Mouse (Mus musculus) adipocyte (in vitro differentiated cells): ENCODE data around the gene Slamf7.
"Not testable (repeated sequence)": the region's sequence is repeated elsewhere in the genome, so short reads cannot be mapped to it uniquely, and the experiment has no call there.

Experiments used
- DNase-seq: peaks from one replicate; pipeline ENCODE4 v3.0.0-alpha.2; 2016; ENCODE audit warnings: low spot score

Gene Slamf7

DNA sequence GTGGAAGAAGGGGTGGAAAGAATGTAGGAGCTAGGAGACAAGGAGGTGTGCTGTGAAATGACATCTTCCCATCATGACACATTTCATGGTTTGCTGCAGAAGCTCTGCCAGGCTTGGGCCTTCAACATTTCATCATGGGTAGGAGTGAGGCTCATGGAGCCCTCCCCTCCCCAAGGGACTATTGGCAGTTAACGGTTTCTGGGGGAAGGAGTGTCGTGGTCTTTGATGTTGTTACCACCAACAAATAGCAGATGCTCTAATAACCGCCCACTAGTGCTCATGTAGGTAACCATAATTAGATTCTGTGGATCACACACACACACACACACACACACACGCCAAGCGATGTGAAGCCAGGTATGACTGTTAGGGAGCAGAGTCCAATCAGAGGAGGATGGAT is at the start of gene Slamf7:
Gene Slamf7, minus strand, starts transcription at position 302 of the 400 bp plus-strand sequence.
- DNase-seq, result no peak

GRCm38 (mm10) chr1:171698983-171699382 is 46.1 kb upstream of the Slamf7 start:
- no peak for DNase-seq

- no peak for DNase-seq
Observed at GRCm38 (mm10) chr1:171693918-171694317, 41.1 kb upstream of the Slamf7 start.

DNA sequence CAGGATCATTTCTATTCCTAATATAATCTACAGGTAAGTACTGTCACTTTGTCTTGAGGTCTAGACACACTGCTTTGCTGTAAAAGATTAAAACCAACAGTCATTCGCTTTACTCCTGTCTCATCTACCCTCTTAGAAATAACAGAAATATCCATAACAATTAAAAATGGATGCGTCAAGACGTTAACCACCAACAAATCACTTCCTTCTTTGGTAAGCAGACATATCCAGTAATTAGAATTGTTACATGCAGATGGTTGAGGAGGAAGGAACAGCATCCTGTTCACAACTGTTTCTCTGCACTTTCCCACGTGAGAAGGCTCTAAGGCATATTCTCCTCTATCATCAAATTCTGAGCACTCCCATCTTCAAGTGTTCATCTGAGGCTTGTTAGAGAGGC is 34.5 kb upstream of the Slamf7 start:
- DNase-seq, result no peak

DNA sequence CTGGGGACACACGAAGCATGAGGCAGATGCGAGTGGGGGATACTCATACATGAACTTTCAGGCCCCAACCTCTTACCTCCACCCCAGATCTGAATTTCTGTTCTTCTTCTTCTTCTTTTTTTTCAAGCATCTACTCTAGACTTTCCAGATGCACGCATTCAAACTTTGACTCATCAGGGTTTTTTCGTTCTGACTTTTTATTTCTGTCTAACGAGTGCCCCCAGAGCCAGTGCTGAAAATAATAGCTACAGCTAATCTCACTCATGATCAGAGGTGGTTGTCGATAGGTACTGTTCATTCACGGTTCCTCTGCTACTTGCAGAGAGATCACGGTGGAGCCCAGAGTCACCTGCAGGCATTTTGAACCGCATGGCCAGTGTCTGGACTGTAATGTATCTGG is 32.1 kb upstream of the Slamf7 start:
- DNase-seq, result no peak

- DNase-seq, result no peak
Observed at GRCm38 (mm10) chr1:171681531-171682299, 28.9 kb upstream of the Slamf7 start, which contains the start of gene Cd48. Gene Cd48, plus strand, starts transcription at chr1:171682009.

- no peak for DNase-seq
Observed at GRCm38 (mm10) chr1:171681009-171681408, 28.2 kb upstream of the Slamf7 start.

- no peak for DNase-seq
Observed at GRCm38 (mm10) chr1:171677721-171678120, 24.9 kb upstream of the Slamf7 start.

DNA sequence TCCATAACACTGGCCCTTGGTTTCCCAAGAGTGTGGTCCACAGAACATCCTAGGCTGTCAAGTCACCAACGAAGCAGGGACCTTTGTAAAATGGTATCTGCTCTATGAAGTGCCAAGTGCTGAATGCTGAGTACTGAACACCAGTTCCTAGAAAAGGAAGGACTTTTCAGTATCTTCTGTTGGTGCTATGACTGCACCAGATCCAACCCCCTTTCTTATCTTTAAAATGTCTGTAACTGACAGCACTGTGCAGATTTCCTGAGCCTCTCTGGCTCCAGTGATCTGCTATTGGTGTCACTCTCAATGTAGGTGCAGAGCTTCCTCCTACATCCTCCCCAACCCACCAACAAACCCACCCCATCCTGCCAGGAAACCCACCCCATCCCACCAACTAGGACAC is 21.6 kb upstream of the Slamf7 start:
- no peak for DNase-seq

GRCm38 (mm10) chr1:171672854-171673475 is 20.1 kb upstream of the Slamf7 start:
- DNase-seq, result no peak

GRCm38 (mm10) chr1:171672451-171672850 is 19.6 kb upstream of the Slamf7 start:
- DNase-seq, result not testable (repeated sequence)

GRCm38 (mm10) chr1:171667160-171667559 is 14.3 kb upstream of the Slamf7 start:
- DNase-seq, result no peak

DNA sequence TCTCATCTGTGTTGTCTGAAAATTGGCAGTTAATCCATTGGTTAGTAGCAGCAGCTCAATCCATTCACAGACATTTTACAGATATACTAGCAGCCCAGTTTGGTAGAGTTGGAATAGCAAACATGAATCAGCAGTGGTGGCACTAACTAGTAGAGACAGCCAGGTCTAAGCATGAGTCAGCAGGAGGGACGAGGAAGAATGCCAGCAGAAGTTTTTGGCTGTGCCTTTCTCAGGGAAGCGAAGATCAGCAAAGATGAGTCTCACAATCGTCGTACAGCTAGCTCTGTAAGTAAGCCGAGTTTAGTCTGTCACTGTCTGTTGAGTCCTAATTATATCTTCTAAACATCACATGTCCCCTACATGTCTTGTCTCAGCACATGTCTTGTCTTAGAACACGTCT is 13.5 kb upstream of the Slamf7 start:
- no peak for DNase-seq

DNA sequence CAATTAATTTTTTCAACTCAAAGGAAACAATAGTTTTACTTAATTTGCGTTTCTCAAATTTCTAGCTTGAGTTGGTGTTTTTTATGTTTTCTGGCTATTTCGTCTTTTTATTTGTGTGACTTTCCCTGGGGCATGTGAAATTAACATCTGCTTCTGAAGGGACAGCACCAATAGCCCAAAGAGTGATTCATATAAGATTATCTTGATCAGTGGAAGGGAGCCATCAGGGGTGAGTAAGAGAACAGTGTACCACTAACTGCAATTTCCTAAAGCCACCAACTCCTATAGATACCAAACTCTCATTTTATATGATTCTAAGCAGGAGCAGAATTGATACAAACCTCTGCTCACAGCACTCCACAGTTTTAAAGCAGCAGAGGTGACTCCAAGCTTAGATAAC is 10.9 kb upstream of the Slamf7 start:
- no peak for DNase-seq

- no peak for DNase-seq
Observed at GRCm38 (mm10) chr1:171661482-171661881, 8.6 kb upstream of the Slamf7 start.

- DNase-seq, result no peak
Observed at GRCm38 (mm10) chr1:171660423-171660822, 7.6 kb upstream of the Slamf7 start.

DNA sequence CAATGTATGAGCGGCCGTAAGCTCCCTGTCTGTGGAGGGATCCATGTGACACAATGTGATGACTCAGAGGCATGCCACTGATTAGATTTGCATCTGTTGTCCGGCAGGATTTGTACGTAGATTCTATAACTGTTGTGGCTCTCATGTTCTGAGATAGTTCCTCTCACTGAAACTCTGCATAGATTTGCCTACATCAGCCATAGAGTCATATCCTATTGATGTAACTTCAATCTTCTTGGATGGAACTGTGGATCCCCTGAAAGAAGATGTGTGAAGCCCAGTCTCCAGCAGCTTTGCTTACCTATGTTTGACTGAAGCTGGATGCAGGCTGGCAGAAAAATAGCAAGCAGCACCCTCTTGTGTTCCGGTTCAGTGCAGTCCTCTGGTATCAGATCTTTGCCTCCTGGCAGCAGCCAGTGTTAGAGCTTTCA is 5.7 kb upstream of the Slamf7 start:
- no peak for DNase-seq

DNA sequence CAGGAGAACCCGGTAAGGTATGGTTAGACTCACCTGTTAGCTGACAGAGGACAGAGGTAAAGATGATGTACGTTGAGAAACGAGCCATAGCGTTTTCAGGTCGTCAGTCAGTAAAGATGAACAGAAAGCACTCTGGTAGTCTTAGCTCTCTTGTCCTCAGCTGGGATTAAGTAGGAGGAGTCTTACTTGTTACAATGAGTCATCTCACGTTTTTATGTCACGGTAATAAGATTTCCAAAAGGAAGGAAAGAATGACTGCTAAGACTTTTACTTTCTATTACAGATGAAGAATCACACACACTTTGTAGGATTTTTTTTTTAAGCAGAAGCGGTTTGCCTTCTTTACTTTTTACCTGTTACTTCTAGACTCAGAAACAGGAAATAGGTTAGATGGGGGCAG is 4.0 kb downstream of the Slamf7 start:
- no peak for DNase-seq

DNA sequence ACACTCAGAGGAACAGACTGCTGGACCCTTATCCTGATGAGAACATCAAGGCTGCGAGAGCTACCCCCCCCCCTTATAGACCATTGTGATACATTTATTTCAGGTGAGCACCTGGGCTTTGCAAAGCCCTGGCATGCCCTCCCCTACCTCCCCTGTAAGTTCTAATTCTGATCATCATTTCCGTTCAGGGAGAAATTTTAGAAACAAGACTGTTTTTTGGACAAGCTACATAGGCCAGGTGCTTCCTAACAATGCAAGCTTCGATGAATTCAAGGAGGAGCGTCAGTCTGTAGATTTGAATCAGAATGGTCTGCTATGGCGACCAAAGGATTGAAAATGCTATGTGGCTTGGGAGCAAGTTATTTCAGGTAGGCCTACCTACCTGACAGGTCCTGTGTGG is 5.1 kb downstream of the Slamf7 start:
- no peak for DNase-seq

DNA sequence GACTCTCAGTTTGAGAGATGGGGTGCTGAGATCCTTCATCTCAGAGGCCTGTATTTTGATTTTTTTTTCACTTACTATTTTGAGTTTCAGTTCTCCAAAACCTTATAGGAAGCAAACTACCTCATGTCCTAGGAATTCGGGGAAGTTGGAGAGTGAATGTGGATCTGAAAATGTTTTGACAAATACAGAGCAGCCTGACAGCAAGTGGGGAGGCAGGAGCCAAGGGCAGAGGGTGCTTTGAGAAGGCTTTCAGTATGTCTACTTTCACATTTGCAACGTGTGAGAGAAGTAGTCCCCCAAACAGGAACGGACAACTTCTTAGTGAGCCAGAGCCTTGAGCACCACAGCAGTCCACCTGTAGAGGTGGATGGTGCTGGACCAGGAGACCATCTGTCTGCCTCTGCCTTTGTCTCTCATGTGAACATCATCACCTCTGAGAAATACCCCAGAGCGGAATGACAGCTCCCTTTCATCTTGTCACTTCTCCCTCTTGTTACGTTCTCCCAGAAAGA is 6.3 kb downstream of the Slamf7 start:
- DNase-seq, result no peak

GRCm38 (mm10) chr1:171643612-171644011 is 9.2 kb downstream of the Slamf7 start:
- no peak for DNase-seq

- DNase-seq, result no peak
Observed at GRCm38 (mm10) chr1:171640796-171641195, 12.0 kb downstream of the Slamf7 start.

DNA sequence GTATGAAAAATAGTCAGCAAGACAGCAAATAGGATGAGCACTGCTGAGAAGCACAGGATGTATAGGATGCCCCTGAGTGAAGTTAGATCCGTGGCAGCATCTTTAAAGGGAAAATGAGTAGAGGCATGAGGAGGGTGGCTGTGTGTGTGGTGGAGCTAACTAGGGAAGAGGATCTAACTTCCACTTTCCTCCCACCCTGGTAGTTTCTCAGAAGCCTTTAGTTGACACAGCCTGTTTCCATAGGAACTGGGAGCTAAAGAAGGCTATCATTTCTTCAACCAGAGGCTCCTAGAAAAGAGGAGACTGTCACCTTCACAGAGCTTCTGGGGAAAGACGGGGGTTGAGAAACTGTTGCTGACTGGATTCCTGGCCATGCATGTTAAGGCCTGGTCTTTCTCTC is 14.1 kb downstream of the Slamf7 start:
- DNase-seq, result no peak
